Mouse (Mus musculus): ENCODE data around the gene Nhsl2.

DNA sequence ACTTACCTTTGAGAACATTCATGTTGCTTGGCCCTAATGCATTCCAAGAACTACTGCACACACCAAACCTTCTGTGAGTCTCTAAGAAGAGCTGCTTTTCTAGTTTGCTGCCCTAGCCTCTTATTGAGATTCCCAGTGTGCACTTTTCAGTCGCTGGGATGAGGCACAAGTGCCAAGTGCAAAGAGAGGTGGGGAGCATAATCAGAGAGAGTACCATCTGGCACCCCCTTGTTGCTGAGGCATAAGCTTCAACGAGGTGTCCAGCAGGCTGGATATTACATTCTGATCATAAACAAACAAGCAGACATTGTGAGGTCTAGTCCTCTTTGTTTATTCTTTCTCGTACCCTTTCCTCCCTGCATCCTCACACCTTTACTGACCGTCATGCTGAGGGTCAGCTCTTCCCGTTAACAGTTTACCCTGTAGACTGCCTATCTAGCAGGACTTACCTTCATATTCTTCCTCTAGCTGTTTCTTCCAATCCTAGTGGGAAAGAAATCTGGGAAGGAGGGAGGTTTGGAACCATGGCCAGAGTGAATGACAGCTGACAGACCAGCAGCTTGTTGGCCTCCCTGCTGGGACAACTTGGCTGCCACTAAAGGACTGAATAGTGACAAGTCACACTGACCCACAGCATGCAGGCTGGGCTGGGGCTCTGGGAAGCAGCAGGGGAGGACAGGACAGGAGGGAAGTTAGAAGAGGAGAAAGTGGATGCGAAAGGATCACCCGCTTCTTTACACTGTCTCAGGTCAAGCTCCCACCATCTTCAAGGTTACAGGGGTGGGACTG lies 2.6 kb downstream of the Nhsl2 start:
- TF ChIP-seq POLR2A (IDR thresholded peaks at IDR 0.05; ENCODE audit: insufficient read depth, low read depth, low read length) (no peak), CTCF (IDR thresholded peaks at IDR 0.05; ENCODE audit: insufficient read depth, low read depth, low read length) (no peak)
